Mouse (Mus musculus) MEL (cell line): ENCODE measurements around the gene Arpc5. TPM values are rescaled to one million over a fixed set of nuclear protein-coding genes. Genes with fewer than 3 reads are reported as not detected.
A peak's percentile ranks its signal among the peaks of the same experiment; 100 is the strongest.

Experiments
- DNase-seq: peaks from one replicate; pipeline ENCODE4 v3.0.0; 2011; ENCODE audit warnings: low read depth, low spot score
- H3K27ac ChIP-seq: 2 replicates; pipeline ENCODE4 v1.5.1; 2012; ENCODE audit warnings: low read depth, mild to moderate bottlenecking, control low read depth, low read length, moderate library complexity; ENCODE audit not compliant: control insufficient read depth
- H3K27me3 ChIP-seq, 2 experiments: fragments of 150-350 bp in 1 of 2; sonication (generic) in 1 of 2; 2 replicates each; pipeline ENCODE4 v1.6.1; 2012; ENCODE audit warnings: low read length in 2 of 2, mild to moderate bottlenecking in 2 of 2, improper control_type of control experiment in 1 of 2, moderate library complexity in 1 of 2; ENCODE audit not compliant: insufficient read depth in 2 of 2, control insufficient read depth in 1 of 2
- H3K36me3 ChIP-seq, 2 experiments: 2 replicates each; pipeline ENCODE4 v1.6.1; 2012 to 2014; ENCODE audit warnings: low read length in 2 of 2, improper control_type of control experiment in 1 of 2, inconsistent platforms in 1 of 2, mild to moderate bottlenecking in 1 of 2; ENCODE audit not compliant: insufficient read depth in 2 of 2, control insufficient read depth in 1 of 2
- H3K4me1 ChIP-seq, 2 experiments: fragments of 150-350 bp in 1 of 2; sonication (generic) in 1 of 2; 2 replicates each; pipeline ENCODE4 v1.6.1; 2012; ENCODE audit warnings: low read length in 2 of 2, improper control_type of control experiment in 1 of 2, mild to moderate bottlenecking in 1 of 2; ENCODE audit not compliant: insufficient read depth in 2 of 2, control insufficient read depth in 1 of 2
- H3K4me3 ChIP-seq, 2 experiments: fragments of 150-350 bp in 1 of 2; sonication (generic) in 1 of 2; 2 replicates each; pipeline ENCODE4 v1.5.1; 2012; ENCODE audit warnings: low read depth in 2 of 2, low read length in 2 of 2, mild to moderate bottlenecking in 2 of 2, moderate library complexity in 2 of 2, control low read depth in 1 of 2, improper control_type of control experiment in 1 of 2; ENCODE audit not compliant: control insufficient read depth in 1 of 2, insufficient read depth in 1 of 2
- H3K79me2 ChIP-seq: 2 replicates; pipeline ENCODE4 v1.6.1; 2012; ENCODE audit warnings: mild to moderate bottlenecking, low read length, moderate library complexity; ENCODE audit not compliant: control insufficient read depth, poor library complexity, insufficient read depth
- H3K9ac ChIP-seq: 2 replicates; pipeline ENCODE4 v1.6.1; 2012; ENCODE audit warnings: low read depth, mild to moderate bottlenecking, control low read depth, low read length, moderate library complexity; ENCODE audit not compliant: control insufficient read depth, poor library complexity, severe bottlenecking
- H3K9me3 ChIP-seq: fragments of 150-350 bp; sonication (generic); replicated peaks from 2 replicates; pipeline ENCODE4 v1.6.1; 2012; ENCODE audit warnings: mild to moderate bottlenecking, low read length, improper control_type of control experiment, moderate library complexity; ENCODE audit not compliant: insufficient read depth
- CHD2 ChIP-seq: IDR thresholded peaks from 2 replicates; pipeline ENCODE4 v1.6.1; 2011; ENCODE audit warnings: low read length, improper control_type of control experiment
- CTCF ChIP-seq, 3 experiments: IDR thresholded peaks in 2 of 3; conservative IDR thresholded peaks in 1 of 3; 2 replicates each; pipeline ENCODE4 v1.5.1; 2011 to 2012; ENCODE audit warnings: low read length in 3 of 3, low read depth in 2 of 3, mild to moderate bottlenecking in 2 of 3, improper control_type of control experiment in 1 of 3, inconsistent platforms in 1 of 3, mixed read lengths in 1 of 3, moderate library complexity in 1 of 3; ENCODE audit not compliant: control insufficient read depth in 1 of 3, insufficient read depth in 1 of 3, poor library complexity in 1 of 3, severe bottlenecking in 1 of 3
- EP300 ChIP-seq, 2 experiments: IDR thresholded peaks; 2 replicates each; pipeline ENCODE4 v1.6.1; 2011; ENCODE audit warnings: improper control_type of control experiment in 2 of 2, low read length in 2 of 2, low read depth in 1 of 2, mild to moderate bottlenecking in 1 of 2
- ETS1 ChIP-seq: IDR thresholded peaks from 2 replicates; pipeline ENCODE4 v1.6.1; 2012; ENCODE audit warnings: low read depth, mild to moderate bottlenecking, inconsistent platforms, low read length, improper control_type of control experiment, moderate library complexity
- MAX ChIP-seq: IDR thresholded peaks from 2 replicates; pipeline ENCODE4 v1.6.1; 2011; ENCODE audit warnings: low read length, improper control_type of control experiment
- MEF2A ChIP-seq: IDR thresholded peaks from 2 replicates; pipeline ENCODE4 v1.6.1; 2014; ENCODE audit warnings: low read depth, mild to moderate bottlenecking, inconsistent platforms, low read length, improper control_type of control experiment; ENCODE audit not compliant: poor library complexity, insufficient replicate concordance, severe bottlenecking; ENCODE audit errors: extremely low read depth
- MXI1 ChIP-seq: IDR thresholded peaks from 2 replicates; pipeline ENCODE4 v1.6.1; 2011; ENCODE audit warnings: mild to moderate bottlenecking, low read depth, low read length, improper control_type of control experiment
- NELFE ChIP-seq: IDR thresholded peaks from 2 replicates; pipeline ENCODE4 v1.6.1; 2011; ENCODE audit warnings: low read depth, low read length, improper control_type of control experiment
- NRF1 ChIP-seq: IDR thresholded peaks from 2 replicates; pipeline ENCODE4 v1.6.1; 2014; ENCODE audit warnings: low read depth, mild to moderate bottlenecking, inconsistent platforms, low read length, improper control_type of control experiment, moderate library complexity; ENCODE audit not compliant: poor library complexity, insufficient read depth, severe bottlenecking
- POLR2A ChIP-seq, 2 experiments: IDR thresholded peaks; 2 replicates each; pipeline ENCODE4 v1.6.1; 2011 to 2012; ENCODE audit warnings: low read length in 2 of 2, mild to moderate bottlenecking in 2 of 2, control low read depth in 1 of 2, improper control_type of control experiment in 1 of 2, low read depth in 1 of 2, moderate library complexity in 1 of 2; ENCODE audit not compliant: control insufficient read depth in 1 of 2, insufficient read depth in 1 of 2, poor library complexity in 1 of 2
- POLR2AphosphoS5 ChIP-seq: IDR thresholded peaks from 2 replicates; pipeline ENCODE4 v1.6.1; 2012; ENCODE audit warnings: low read depth, borderline replicate concordance, mild to moderate bottlenecking, inconsistent platforms, low read length, moderate library complexity, mixed read lengths
- RAD21 ChIP-seq: IDR thresholded peaks from 2 replicates; pipeline ENCODE4 v1.6.1; 2011; ENCODE audit warnings: mild to moderate bottlenecking, low read depth, low read length, improper control_type of control experiment
- TCF12 ChIP-seq: IDR thresholded peaks from 2 replicates; pipeline ENCODE4 v1.6.1; 2014; ENCODE audit warnings: low read depth, mild to moderate bottlenecking, inconsistent platforms, low read length, improper control_type of control experiment, moderate library complexity
- USF1 ChIP-seq: IDR thresholded peaks from 2 replicates; pipeline ENCODE4 v1.6.1; 2014; ENCODE audit warnings: low read depth, mild to moderate bottlenecking, inconsistent platforms, low read length, improper control_type of control experiment, moderate library complexity
- USF2 ChIP-seq, 2 experiments: IDR thresholded peaks; 2 replicates each; pipeline ENCODE4 v1.6.1; 2011 to 2012; ENCODE audit warnings: improper control_type of control experiment in 2 of 2, low read length in 2 of 2, borderline replicate concordance in 1 of 2, inconsistent platforms in 1 of 2, low read depth in 1 of 2, mild to moderate bottlenecking in 1 of 2; ENCODE audit not compliant: insufficient read depth in 1 of 2
- ZKSCAN1 ChIP-seq: IDR thresholded peaks from 2 replicates; pipeline ENCODE4 v1.6.1; 2012; ENCODE audit warnings: low read depth, mild to moderate bottlenecking, inconsistent platforms, low read length, improper control_type of control experiment, moderate library complexity
- ZMIZ1 ChIP-seq: IDR thresholded peaks from 2 replicates; pipeline ENCODE4 v1.6.1; 2012; ENCODE audit warnings: low read depth, mild to moderate bottlenecking, inconsistent platforms, low read length, improper control_type of control experiment, moderate library complexity
- polyA plus RNA-seq, 2 experiments: library from polyadenylated mRNA; stranded (reverse) in 1 of 2; unstranded in 1 of 2; fragments of >175 nt in 1 of 2; fragments of >200 nt in 1 of 2; gene quantifications; 2 replicates each; pipeline versions ENCODE4 v1.2.1 to v1.2.4; 2012; ENCODE audit warnings: low replicate concordance in 2 of 2, low read depth in 1 of 2; ENCODE audit not compliant: insufficient read length in 2 of 2, insufficient read depth in 1 of 2, missing spikeins in 1 of 2
- total RNA-seq: library from RNA; depleted of rRNA; stranded (reverse); fragments of 300-350 nt; gene quantifications from 2 replicates; pipeline ENCODE4 v1.2.3, GENCODE M21; 2012

Arpc5 gene
- total and polyA plus RNA-seq, 3 experiments: 119 to 145 TPM; not detected in 1

GRCm38 (mm10) chr1:152724286-152724685, 42.1 kb upstream of the Arpc5 start (continued):
- TF ChIP-seq NRF1: no peak
- TF ChIP-seq CHD2: no peak
- no peak for TF ChIP-seq POLR2A (IDR thresholded peaks at IDR 0.05; ENCODE audit: control insufficient read depth in 1 of 2, insufficient read depth in 1 of 2, low read depth in 1 of 2, low read length in 2 of 2, poor library complexity in 1 of 2)
- TF ChIP-seq ETS1: no peak
- TF ChIP-seq MAX: no peak
- no peak for TF ChIP-seq NELFE
- no peak for TF ChIP-seq POLR2AphosphoS5
- TF ChIP-seq, all 39 proteins: peak for 10

GRCm38 (mm10) chr1:152726095-152726494, 40.2 kb upstream of the Arpc5 start:
- Histone ChIP-seq H3K4me3 (no peak overlapping the region), H3K27me3 (no peaks in the 10 kb centered on the region), H3K79me2 (no peaks in the 10 kb centered on the region), H3K27ac (no peak overlapping the region), H3K36me3 (peaks cover 0 to 9% of the 10 kb centered on the region in 2 experiments; a peak in 2 of 4 replicates), H3K4me1 (peaks cover 6 to 19% of the 10 kb centered on the region in 2 experiments; a peak in 3 of 4 replicates), H3K9me3 (no peaks in the 10 kb centered on the region), H3K9ac (no peak overlapping the region)
- no peak for DNase-seq
- TF ChIP-seq ZKSCAN1: no peak
- no peak for TF ChIP-seq RAD21
- no peak for TF ChIP-seq MEF2A

- DNase-seq: peak; percentile 53
- Histone ChIP-seq H3K9ac (no peak overlapping the region), H3K9me3 (no peaks in the 10 kb centered on the region), H3K4me1 (peaks cover 2 to 13% of the 10 kb centered on the region in 2 experiments; a peak in 2 of 4 replicates), H3K27ac (no peak overlapping the region), H3K79me2 (no peaks in the 10 kb centered on the region), H3K4me3 (no peak overlapping the region), H3K36me3 (peaks cover 0 to 2% of the 10 kb centered on the region in 2 experiments; a peak in 1 of 4 replicates), H3K27me3 (peaks cover 0 to 1% of the 10 kb centered on the region in 2 experiments; a peak in 1 of 4 replicates)
- peak in 1 of 2 experiments; percentile 22; a peak in 1 of 4 replicates for TF ChIP-seq EP300 (IDR thresholded peaks at IDR 0.05; ENCODE audit: low read depth in 1 of 2, low read length in 2 of 2)
- TF ChIP-seq MXI1: peak; percentile 33; the same call in 1 of the 2 replicates
- TF ChIP-seq MAX: peak; percentile 62
- TF ChIP-seq ZMIZ1: no peak
- no peak for TF ChIP-seq CTCF (IDR thresholded peaks at IDR 0.05 in 2 of 3, conservative IDR thresholded peaks at IDR 0.05 in 1 of 3; ENCODE audit: control insufficient read depth in 1 of 3, insufficient read depth in 1 of 3, low read depth in 2 of 3, low read length in 3 of 3, poor library complexity in 1 of 3, severe bottlenecking in 1 of 3)
- TF ChIP-seq ETS1: peak; percentile 35; the same call in 1 of the 2 replicates
- 0 out of 4 replicates have a peak, but pooled peaks of 1 of the 2 experiments have one; percentile 32 for TF ChIP-seq USF2 (IDR thresholded peaks at IDR 0.05; ENCODE audit: borderline replicate concordance in 1 of 2, insufficient read depth in 1 of 2, low read depth in 1 of 2, low read length in 2 of 2)
- peak; percentile 82 for TF ChIP-seq USF1
- peak; percentile 40; the same call in 1 of the 2 replicates for TF ChIP-seq TCF12
Measured at GRCm38 (mm10) chr1:152727604-152728236, 38.6 kb upstream of the Arpc5 start.
